Mouse (Mus musculus): Measurements from ENCODE around the gene Ankrd26. TPM values are rescaled to one million over a fixed set of nuclear protein-coding genes. Genes with fewer than 3 reads are reported as not detected.
"Not testable (repeated sequence)": the region's sequence is repeated elsewhere in the genome, so short reads cannot be mapped to it uniquely, and the experiment has no call there.

The Ankrd26 gene
- polyA plus RNA-seq, 1 experiment from 2014 or later = 16.4 TPM

GRCm38 (mm10) chr6:118567816-118568215 is 5.8 kb upstream of the Ankrd26 start:
- no peak for ATAC-seq (ENCODE audit: low FRiP score, low read depth)
- no peaks in the 10 kb centered on the region for H3K36me3 ChIP-seq
- no peak overlapping the region for H3K4me2 ChIP-seq (replicated peaks)
- H3K27ac ChIP-seq = no peak overlapping the region
- no peak overlapping the region for H3K4me3 ChIP-seq
- no peaks in the 10 kb centered on the region for H3K27me3 ChIP-seq
- H3K4me1 ChIP-seq = peaks cover 5% of the 10 kb centered on the region
- H3K9me3 ChIP-seq = no peaks in the 10 kb centered on the region
- 93% methylated on average over 3 of the region's 3 CpGs for WGBS
- no peak overlapping the region for H3K9ac ChIP-seq

GRCm38 (mm10) chr6:118561225-118561624 is 801 bp downstream of the Ankrd26 start:
- H3K4me1 ChIP-seq = peaks cover 23% of the 10 kb centered on the region
- ATAC-seq (ENCODE audit: low FRiP score, low read depth) = no peak
- no peaks in the 10 kb centered on the region for H3K9me3 ChIP-seq
- peak overlapping the region; percentile 90 for H3K9ac ChIP-seq
- H3K4me3 ChIP-seq = peak overlapping the region; percentile 71
- 79% methylated on average over 8 of the region's 8 CpGs for WGBS
- no peaks in the 10 kb centered on the region for H3K27me3 ChIP-seq
- no peak overlapping the region for H3K27ac ChIP-seq
- peak overlapping the region; percentile 93 for H3K4me2 ChIP-seq (replicated peaks)
- H3K36me3 ChIP-seq = peaks cover 29% of the 10 kb centered on the region

- no peak overlapping the region for H3K9ac ChIP-seq
- no peak overlapping the region for H3K4me3 ChIP-seq
- H3K4me2 ChIP-seq (replicated peaks) = no peak overlapping the region
- H3K36me3 ChIP-seq = peaks cover 70% of the 10 kb centered on the region
- WGBS = 90% methylated on average over 4 of the region's 4 CpGs
- H3K27ac ChIP-seq = no peak overlapping the region
- no peaks in the 10 kb centered on the region for H3K4me1 ChIP-seq
- H3K27me3 ChIP-seq = no peaks in the 10 kb centered on the region
- no peaks in the 10 kb centered on the region for H3K9me3 ChIP-seq
- ATAC-seq (ENCODE audit: low FRiP score, low read depth) = no peak
Measured at GRCm38 (mm10) chr6:118538627-118539026, 23.4 kb downstream of the Ankrd26 start.

GRCm38 (mm10) chr6:118537201-118537600 is 24.8 kb downstream of the Ankrd26 start:
- not testable (repeated sequence) for ATAC-seq (ENCODE audit: low FRiP score, low read depth); H3K4me2 ChIP-seq (replicated peaks); H3K9ac ChIP-seq; H3K4me1 ChIP-seq; H3K27me3 ChIP-seq; H3K27ac ChIP-seq; H3K9me3 ChIP-seq; H3K4me3 ChIP-seq
- peaks cover 64% of the 10 kb centered on the region for H3K36me3 ChIP-seq

GRCm38 (mm10) chr6:118535321-118535720 is 26.7 kb downstream of the Ankrd26 start:
- no peak overlapping the region for H3K4me3 ChIP-seq
- H3K4me2 ChIP-seq (replicated peaks) = no peak overlapping the region
- 87% methylated on average over 10 of the region's 10 CpGs for WGBS
- no peak for ATAC-seq (ENCODE audit: low FRiP score, low read depth)
- no peaks in the 10 kb centered on the region for H3K27me3 ChIP-seq
- H3K36me3 ChIP-seq = peaks cover 77% of the 10 kb centered on the region
- no peak overlapping the region for H3K9ac ChIP-seq
- H3K9me3 ChIP-seq = no peaks in the 10 kb centered on the region
- no peaks in the 10 kb centered on the region for H3K4me1 ChIP-seq
- H3K27ac ChIP-seq = no peak overlapping the region

GRCm38 (mm10) chr6:118533381-118533780 is 28.6 kb downstream of the Ankrd26 start:
- H3K4me3 ChIP-seq = no peak overlapping the region
- no peak overlapping the region for H3K4me2 ChIP-seq (replicated peaks)
- H3K27me3 ChIP-seq = no peaks in the 10 kb centered on the region
- 87% methylated on average over 9 of the region's 9 CpGs for WGBS
- peaks cover 76% of the 10 kb centered on the region for H3K36me3 ChIP-seq
- H3K9ac ChIP-seq = no peak overlapping the region
- no peak overlapping the region for H3K27ac ChIP-seq
- no peaks in the 10 kb centered on the region for H3K4me1 ChIP-seq
- no peaks in the 10 kb centered on the region for H3K9me3 ChIP-seq
- no peak for ATAC-seq (ENCODE audit: low FRiP score, low read depth)

- Histone ChIP-seq H3K9ac (no peak overlapping the region), H3K27ac (no peak overlapping the region), H3K36me3 (peaks cover 84% of the 10 kb centered on the region), H3K4me1 (no peaks in the 10 kb centered on the region), H3K27me3 (no peaks in the 10 kb centered on the region), H3K9me3 (no peaks in the 10 kb centered on the region), H3K4me3 (no peak overlapping the region), H3K4me2 (replicated peaks) (no peak overlapping the region)
- 62% methylated on average over 7 of the region's 7 CpGs for WGBS
- ATAC-seq (ENCODE audit: low FRiP score, low read depth) = no peak
Measured at GRCm38 (mm10) chr6:118520668-118521067, 41.4 kb downstream of the Ankrd26 start.

GRCm38 (mm10) chr6:118513335-118514012 is 48.6 kb downstream of the Ankrd26 start:
- WGBS = 90% methylated on average over 12 of the region's 12 CpGs
- Histone ChIP-seq H3K36me3 (peaks cover 77% of the 10 kb centered on the region), H3K27me3 (no peaks in the 10 kb centered on the region), H3K9ac (no peak overlapping the region), H3K4me1 (no peaks in the 10 kb centered on the region), H3K27ac (no peak overlapping the region), H3K4me3 (no peak overlapping the region), H3K9me3 (no peaks in the 10 kb centered on the region), H3K4me2 (replicated peaks) (no peak overlapping the region)
- no peak for ATAC-seq (ENCODE audit: low FRiP score, low read depth)

GRCm38 (mm10) chr6:118499010-118499409 is 63.0 kb downstream of the Ankrd26 start:
- Histone ChIP-seq H3K4me2 (replicated peaks) (no peak overlapping the region), H3K4me1 (no peaks in the 10 kb centered on the region), H3K9me3 (no peaks in the 10 kb centered on the region), H3K9ac (no peak overlapping the region), H3K4me3 (no peak overlapping the region), H3K36me3 (peaks cover 35% of the 10 kb centered on the region), H3K27me3 (no peaks in the 10 kb centered on the region), H3K27ac (no peak overlapping the region)
- no peak for ATAC-seq (ENCODE audit: low FRiP score, low read depth)
- WGBS = 80% methylated on average over 7 of the region's 7 CpGs

- 79% methylated on average over 1 of the region's 1 CpGs for WGBS
- no peak for ATAC-seq (ENCODE audit: low FRiP score, low read depth)
- Histone ChIP-seq H3K4me1 (peaks cover 4% of the 10 kb centered on the region), H3K4me3 (no peak overlapping the region), H3K36me3 (peaks cover 2% of the 10 kb centered on the region; the same call in 1 of the 2 replicates), H3K9me3 (no peaks in the 10 kb centered on the region), H3K27ac (no peak overlapping the region), H3K9ac (no peak overlapping the region), H3K4me2 (replicated peaks) (no peak overlapping the region), H3K27me3 (no peaks in the 10 kb centered on the region)
Measured at GRCm38 (mm10) chr6:118482125-118482524, 79.9 kb downstream of the Ankrd26 start.

GRCm38 (mm10) chr6:118478957-118479708 is 82.9 kb downstream of the Ankrd26 start, which contains the start of gene Zfp9:
Gene Zfp9 (minus strand): TSS chr6:118479320.
- peak within 1 kb of the TSS; percentile 75 for H3K4me2 ChIP-seq (replicated peaks)
- H3K9me3 ChIP-seq = no peaks in the 10 kb centered on the region
- H3K4me1 ChIP-seq = peaks cover 15% of the 10 kb centered on the region
- under 1% methylated on average over 47 of the region's 57 CpGs for WGBS
- peaks cover 23% of the 10 kb centered on the region for H3K36me3 ChIP-seq
- H3K27me3 ChIP-seq = no peaks in the 10 kb centered on the region
- H3K27ac ChIP-seq = peak within 1 kb of the TSS; percentile 91
- peak within 1 kb of the TSS; percentile 89 for H3K9ac ChIP-seq
- ATAC-seq (ENCODE audit: low FRiP score, low read depth) = peak; percentile 90
- H3K4me3 ChIP-seq = peak within 1 kb of the TSS; percentile 72

- Histone ChIP-seq H3K9ac (peak overlapping the region; percentile 89), H3K4me1 (peaks cover 15% of the 10 kb centered on the region), H3K9me3 (no peaks in the 10 kb centered on the region), H3K4me3 (peak overlapping the region; percentile 72), H3K27ac (peak overlapping the region; percentile 91), H3K27me3 (no peaks in the 10 kb centered on the region), H3K4me2 (replicated peaks) (peak overlapping the region; percentile 75), H3K36me3 (peaks cover 25% of the 10 kb centered on the region)
- 26% methylated on average over 10 of the region's 10 CpGs for WGBS
- ATAC-seq (ENCODE audit: low FRiP score, low read depth) = no peak
Measured at GRCm38 (mm10) chr6:118477875-118478785, 83.9 kb downstream of the Ankrd26 start.
